Mouse (Mus musculus) hindbrain, embryonic 11.5 days (tissue): ENCODE measurements at regions not wholly inside any gene's neighbourhood (a gene's known extent, or its start where the extent isn't known, plus 50 kb on each side); places are given as distances from the start of the nearest gene placed in this dataset.
A peak's percentile ranks its signal among the peaks of the same experiment; 100 is the strongest.

Source experiments
- ATAC-seq: fragments of 200-750 bp; cut with Nextera tagmentation; 2 replicates; pipeline ENCODE4 v1.8.0; 2017; ENCODE audit warnings: mild to moderate bottlenecking, moderate TSS enrichment, moderate library complexity; ENCODE audit not compliant: low FRiP score
- DNase-seq: peaks from one replicate; pipeline ENCODE4 v3.0.0-alpha.2; 2015; ENCODE audit warnings: low spot score
- H3K27ac ChIP-seq: fragments of 300-500 bp; sonication (generic); 2 replicates; pipeline ENCODE4 v1.5.1; 2014; ENCODE audit warnings: mild to moderate bottlenecking, low read depth, low read length
- H3K27me3 ChIP-seq: fragments of 300-500 bp; sonication (generic); 2 replicates; pipeline ENCODE4 v1.6.1; 2014; ENCODE audit warnings: mild to moderate bottlenecking, low read length, moderate library complexity, mixed read lengths; ENCODE audit not compliant: control insufficient read depth, insufficient read depth
- H3K36me3 ChIP-seq: fragments of 300-500 bp; sonication (generic); 2 replicates; pipeline ENCODE4 v1.6.1; 2014; ENCODE audit warnings: mild to moderate bottlenecking, low read length, moderate library complexity, mixed read lengths; ENCODE audit not compliant: control insufficient read depth, insufficient read depth
- H3K4me1 ChIP-seq: fragments of 300-500 bp; sonication (generic); replicated peaks from 2 replicates; pipeline ENCODE4 v1.6.1; 2014; ENCODE audit warnings: low read length, mixed read lengths; ENCODE audit not compliant: control insufficient read depth, insufficient read depth
- H3K4me2 ChIP-seq: fragments of 300-500 bp; sonication (generic); replicated peaks from 2 replicates; pipeline ENCODE4 v1.6.1; 2014; ENCODE audit warnings: mild to moderate bottlenecking, low read depth, low read length
- H3K4me3 ChIP-seq: fragments of 300-500 bp; sonication (generic); 2 replicates; pipeline ENCODE4 v1.5.1; 2014; ENCODE audit warnings: low read depth, low read length
- H3K9ac ChIP-seq: fragments of 300-500 bp; sonication (generic); 2 replicates; pipeline ENCODE4 v1.6.1; 2014; ENCODE audit warnings: low read depth, low read length
- H3K9me3 ChIP-seq: fragments of 300-500 bp; sonication (generic); 2 replicates; pipeline ENCODE4 v1.6.1; 2016; ENCODE audit warnings: low read length; ENCODE audit not compliant: control insufficient read depth
- WGBS: fragments of 180-500 bp; shearing (Covaris S2); extraction: QIAGEN DNeasy Blood & Tissue Kit; methylation state at CpG from one replicate; pipeline ENCODE4 v1.1.7; 2014; 5-methylcytosine and 5-hydroxymethylcytosine counted together

GRCm38 (mm10) chrX:12879233-12879632, 117.4 kb upstream of the Med14 start:
- H3K4me2 ChIP-seq = no peak overlapping the region
- whole genome bisulfite sequencing = 69% methylated on average over 3 of the region's 3 CpGs
- no peak overlapping the region for H3K9ac ChIP-seq
- DNase-seq = no peak
- no peak for ATAC-seq
- H3K27me3 ChIP-seq = no peaks in the 10 kb centered on the region
- H3K36me3 ChIP-seq = no peaks in the 10 kb centered on the region
- no peak overlapping the region for H3K4me3 ChIP-seq
- no peaks in the 10 kb centered on the region for H3K4me1 ChIP-seq
- H3K27ac ChIP-seq = no peak overlapping the region
- H3K9me3 ChIP-seq = no peaks in the 10 kb centered on the region

GRCm38 (mm10) chrX:12877506-12877905, 115.6 kb upstream of the Med14 start:
- no peaks in the 10 kb centered on the region for H3K9me3 ChIP-seq
- DNase-seq (no peak), ATAC-seq (no peak)
- H3K4me3 ChIP-seq = no peak overlapping the region
- no peaks in the 10 kb centered on the region for H3K36me3 ChIP-seq
- no peaks in the 10 kb centered on the region for H3K4me1 ChIP-seq
- no peak overlapping the region for H3K27ac ChIP-seq
- H3K9ac ChIP-seq = no peak overlapping the region
- H3K27me3 ChIP-seq = no peaks in the 10 kb centered on the region
- WGBS = 30% methylated on average over 4 of the region's 4 CpGs
- no peak overlapping the region for H3K4me2 ChIP-seq

DNA sequence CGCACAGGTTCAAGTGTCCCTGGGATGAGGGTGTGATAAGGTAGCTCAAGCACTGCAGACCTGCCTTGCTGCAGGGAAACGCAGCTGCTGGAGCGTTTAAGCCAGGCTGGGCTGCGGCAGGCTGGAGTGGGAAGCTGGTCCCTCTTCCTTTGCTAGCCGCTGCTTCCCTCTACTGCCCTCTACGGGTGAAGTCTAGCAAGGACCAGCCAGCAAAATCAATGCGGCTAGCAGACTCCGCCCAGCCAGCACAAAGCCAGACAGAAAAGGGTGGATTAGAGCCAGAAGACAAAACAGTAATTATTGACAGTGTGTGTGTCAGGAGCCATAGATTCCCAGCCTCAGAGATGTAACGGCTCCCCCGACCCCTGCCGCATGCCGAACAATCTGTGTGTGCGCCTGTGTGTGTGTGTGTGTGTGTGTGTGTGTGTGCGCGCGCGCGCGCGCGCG, 111.8 kb upstream of the Med14 start:
- Histone ChIP-seq H3K4me1 (no peaks in the 10 kb centered on the region), H3K9ac (peak overlapping the region; percentile 5; the same call in 1 of the 2 replicates), H3K36me3 (no peaks in the 10 kb centered on the region), H3K4me2 (peak overlapping the region; percentile 19; the same call in 1 of the 2 replicates), H3K9me3 (no peaks in the 10 kb centered on the region), H3K27ac (0 out of 2 replicates have a peak overlapping the region, but pooled peaks have one; percentile 36), H3K27me3 (no peaks in the 10 kb centered on the region), H3K4me3 (peak overlapping the region; percentile 14; the same call in 1 of the 2 replicates)
- 36% methylated on average over 12 of the region's 22 CpGs for WGBS
- ATAC-seq (peak; percentile 91), DNase-seq (peak; percentile 86)

- peak; percentile 65 for ATAC-seq
- no peaks in the 10 kb centered on the region for H3K4me1 ChIP-seq
- H3K9me3 ChIP-seq = no peaks in the 10 kb centered on the region
- H3K4me3 ChIP-seq = no peak overlapping the region
- DNase-seq = no peak
- 30% methylated on average over 6 of the region's 6 CpGs for WGBS
- H3K27me3 ChIP-seq = no peaks in the 10 kb centered on the region
- H3K36me3 ChIP-seq = no peaks in the 10 kb centered on the region
- 0 out of 2 replicates have a peak overlapping the region, but pooled peaks have one; percentile 36 for H3K27ac ChIP-seq
- peak overlapping the region; percentile 5; the same call in 1 of the 2 replicates for H3K9ac ChIP-seq
- H3K4me2 ChIP-seq = 0 out of 2 replicates have a peak overlapping the region, but pooled peaks have one; percentile 14
Observed at GRCm38 (mm10) chrX:12873230-12873629, 111.4 kb upstream of the Med14 start.

DNA sequence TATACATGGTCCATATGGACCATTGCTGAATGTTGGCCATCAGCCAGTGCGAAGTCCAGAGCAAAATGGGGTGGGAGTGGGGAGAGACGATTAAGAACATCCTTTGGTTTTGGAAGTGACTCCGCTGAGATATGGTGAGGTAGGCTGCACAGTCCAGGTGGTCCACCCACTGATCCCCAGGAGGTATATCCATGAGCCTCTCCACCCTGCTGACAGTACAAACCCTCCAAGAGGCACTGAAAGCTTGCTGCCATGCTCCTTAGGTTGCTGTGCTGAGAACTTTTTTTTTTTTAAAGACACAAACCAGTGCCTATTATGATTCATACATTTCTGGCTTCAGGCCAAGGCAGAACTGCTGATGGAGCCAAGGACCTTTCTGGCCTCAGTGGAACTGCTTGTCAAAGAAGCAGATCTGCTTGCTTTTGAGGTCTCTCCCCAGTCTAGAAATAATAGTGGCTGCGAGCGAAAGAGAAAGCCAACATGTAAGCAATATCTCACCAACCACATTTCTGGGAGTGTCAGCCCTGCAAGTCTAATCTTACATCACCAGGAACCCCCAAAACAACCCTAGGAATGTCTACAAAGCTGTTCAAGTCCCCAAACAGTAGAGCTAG, 105.1 kb upstream of the Med14 start:
- no peaks in the 10 kb centered on the region for H3K4me1 ChIP-seq
- ATAC-seq (no peak), DNase-seq (no peak)
- H3K27ac ChIP-seq = no peak overlapping the region
- H3K4me2 ChIP-seq = no peak overlapping the region
- H3K4me3 ChIP-seq = no peak overlapping the region
- H3K9ac ChIP-seq = no peak overlapping the region
- WGBS = 92% methylated on average over 5 of the region's 5 CpGs
- H3K9me3 ChIP-seq = no peaks in the 10 kb centered on the region
- H3K36me3 ChIP-seq = no peaks in the 10 kb centered on the region
- no peaks in the 10 kb centered on the region for H3K27me3 ChIP-seq

DNA sequence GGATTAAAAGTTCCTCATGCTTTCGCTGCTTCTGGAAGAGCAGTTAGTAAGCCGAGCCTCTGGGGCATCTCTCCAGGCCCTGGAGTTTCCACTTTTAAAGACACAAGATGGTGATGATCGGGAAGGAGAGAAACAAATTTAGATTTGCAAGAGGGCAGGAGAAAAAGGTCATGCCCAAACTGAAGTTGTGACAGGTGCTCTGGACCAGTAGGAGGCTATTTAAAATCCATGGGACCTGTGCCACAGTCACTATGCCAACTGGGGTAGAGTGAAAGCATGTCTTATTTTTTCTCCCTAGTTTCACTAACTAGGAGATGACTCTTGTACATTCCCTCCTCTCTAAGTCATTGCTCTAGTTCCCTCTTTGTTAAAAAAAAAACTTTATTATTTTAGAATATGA, 104.3 kb upstream of the Med14 start:
- no peaks in the 10 kb centered on the region for H3K36me3 ChIP-seq
- no peak for ATAC-seq
- H3K9me3 ChIP-seq = no peaks in the 10 kb centered on the region
- no peak overlapping the region for H3K27ac ChIP-seq
- H3K4me1 ChIP-seq = no peaks in the 10 kb centered on the region
- no peak overlapping the region for H3K9ac ChIP-seq
- DNase-seq = no peak
- H3K27me3 ChIP-seq = no peaks in the 10 kb centered on the region
- H3K4me3 ChIP-seq = no peak overlapping the region
- 100% methylated on average over 3 of the region's 3 CpGs for WGBS
- no peak overlapping the region for H3K4me2 ChIP-seq

DNA sequence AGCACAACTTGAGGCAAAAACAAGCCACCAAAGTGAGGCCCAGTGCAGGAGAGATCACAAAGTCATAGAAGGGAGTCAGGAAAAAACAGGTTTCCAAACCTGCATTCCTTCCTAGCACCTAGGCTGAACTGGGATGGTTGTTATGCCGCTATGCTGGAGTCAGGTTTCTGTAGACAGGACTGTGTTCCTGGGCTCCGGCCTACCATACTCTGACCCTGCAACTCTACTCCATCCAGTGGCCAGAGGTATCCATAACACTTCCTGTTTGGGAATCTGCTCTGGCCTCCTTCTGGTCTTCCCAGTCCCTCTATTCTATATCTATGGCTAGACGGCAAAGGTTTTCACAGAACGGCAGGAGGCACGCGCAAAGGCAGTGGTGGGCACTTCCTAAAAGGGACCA, 98.3 kb upstream of the Med14 start:
- 74% methylated on average over 6 of the region's 6 CpGs for WGBS
- H3K27ac ChIP-seq = no peak overlapping the region
- ATAC-seq = no peak

DNA sequence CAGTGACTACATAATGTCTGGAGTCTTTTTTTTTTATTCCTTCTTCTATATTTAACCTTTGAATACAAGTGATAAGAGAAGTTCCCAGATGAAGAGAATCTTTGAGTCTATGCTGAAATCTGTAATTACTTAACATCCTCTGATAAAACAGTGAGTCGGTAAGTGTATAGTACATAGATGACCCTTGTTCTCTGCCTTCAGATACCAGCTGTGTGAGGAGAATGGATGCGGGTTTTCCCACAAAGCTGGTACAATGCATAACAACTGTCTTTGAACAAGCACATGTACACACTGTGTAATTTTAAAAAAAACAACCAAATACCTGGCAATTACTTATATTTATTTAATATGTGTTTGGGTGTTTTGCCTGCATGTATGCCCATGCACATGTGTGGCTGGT, 96.9 kb upstream of the Med14 start:
- Histone ChIP-seq H3K4me2 (no peak overlapping the region), H3K36me3 (no peaks in the 10 kb centered on the region), H3K27ac (peak overlapping the region; percentile 63), H3K9ac (no peak overlapping the region), H3K4me1 (no peaks in the 10 kb centered on the region), H3K27me3 (no peaks in the 10 kb centered on the region; the same call in 1 of the 2 replicates), H3K9me3 (no peaks in the 10 kb centered on the region), H3K4me3 (no peak overlapping the region)
- 78% methylated on average over 2 of the region's 2 CpGs for WGBS
- ATAC-seq (0 out of 2 replicates have a peak, but pooled peaks have one; percentile 15), DNase-seq (no peak)

More for the DNA sequence above, 98.3 kb upstream of the Med14 start:
- Histone ChIP-seq H3K4me3 (no peak overlapping the region), H3K4me2 (no peak overlapping the region), H3K36me3 (no peaks in the 10 kb centered on the region), H3K4me1 (no peaks in the 10 kb centered on the region), H3K9me3 (no peaks in the 10 kb centered on the region), H3K27me3 (no peaks in the 10 kb centered on the region; the same call in 1 of the 2 replicates), H3K9ac (no peak overlapping the region)
- no peak for DNase-seq
